Mouse (Mus musculus) midbrain, postnatal 0 days (tissue): ENCODE data around the gene Emg1. TPM values are rescaled to one million over a fixed set of nuclear protein-coding genes. Genes with fewer than 3 reads are reported as not detected.

Source experiments
- ATAC-seq: fragments of 200-750 bp; cut with Nextera tagmentation; 2 replicates; pipeline ENCODE4 v1.8.0; 2017; ENCODE audit warnings: moderate number of reproducible peaks, mild to moderate bottlenecking, moderate TSS enrichment, moderate library complexity; ENCODE audit not compliant: low FRiP score
- DNase-seq: peaks from one replicate; pipeline ENCODE4 v3.0.0-alpha.2; 2015; ENCODE audit warnings: low spot score
- H3K27ac ChIP-seq: fragments of 300-500 bp; sonication (generic); 2 replicates; pipeline ENCODE4 v1.5.1; 2014; ENCODE audit warnings: low read depth, mild to moderate bottlenecking, low read length, mixed read lengths
- H3K27me3 ChIP-seq: fragments of 300-500 bp; sonication (generic); 2 replicates; pipeline ENCODE4 v1.6.1; 2014; ENCODE audit warnings: low read length, control low read depth, mixed read lengths; ENCODE audit not compliant: insufficient read depth
- H3K36me3 ChIP-seq: fragments of 300-500 bp; sonication (generic); 2 replicates; pipeline ENCODE4 v1.6.1; 2014; ENCODE audit warnings: low read length, control low read depth, mixed read lengths; ENCODE audit not compliant: insufficient read depth
- H3K4me1 ChIP-seq: fragments of 300-500 bp; sonication (generic); 2 replicates; pipeline ENCODE4 v1.6.1; 2014; ENCODE audit warnings: mild to moderate bottlenecking, control low read depth, antibody characterized with exemption, low read length, mixed read lengths; ENCODE audit not compliant: insufficient read depth
- H3K4me2 ChIP-seq: fragments of 300-500 bp; sonication (generic); 2 replicates; pipeline ENCODE4 v1.6.1; 2014; ENCODE audit warnings: low read depth, mild to moderate bottlenecking, low read length, mixed read lengths; ENCODE audit not compliant: poor library complexity, severe bottlenecking
- H3K4me3 ChIP-seq: fragments of 300-500 bp; sonication (generic); 2 replicates; pipeline ENCODE4 v1.5.1; 2014; ENCODE audit warnings: low read depth, mild to moderate bottlenecking, low read length, moderate library complexity
- H3K9ac ChIP-seq: fragments of 300-500 bp; sonication (generic); replicated peaks from 2 replicates; pipeline ENCODE4 v1.6.1; 2014; ENCODE audit warnings: mild to moderate bottlenecking, low read length, moderate library complexity, mixed read lengths; ENCODE audit not compliant: poor library complexity, severe bottlenecking
- H3K9me3 ChIP-seq: fragments of 300-500 bp; sonication (generic); 2 replicates; pipeline ENCODE4 v1.6.1; 2016; ENCODE audit warnings: low read length, control low read depth
- CTCF ChIP-seq: IDR thresholded peaks from 2 replicates; pipeline ENCODE4 v1.5.1; 2016; ENCODE audit warnings: antibody characterized with exemption, mild to moderate bottlenecking
- WGBS: fragments of 180-500 bp; shearing (Covaris S2); extraction: QIAGEN DNeasy Blood & Tissue Kit; methylation state at CpG from one replicate; pipeline ENCODE4 v1.1.7; 2014; 5-methylcytosine and 5-hydroxymethylcytosine counted together
- polyA plus RNA-seq: library from polyadenylated mRNA; unstranded; fragments of >200 nt; fragmentation: Nextera tagmentation; extraction: Ambion mirVana; gene quantifications from 2 replicates; pipeline ENCODE4 v1.2.1, GENCODE M21; 2015
- total RNA-seq: library from RNA; depleted of rRNA; stranded (reverse); fragments of >200 nt; gene quantifications from 2 replicates; pipeline ENCODE4 v1.2.3, GENCODE M21; 2014

Gene Emg1
- total and polyA plus RNA-seq, 2 experiments from 2014 or later, result 89.8 to 99.9 TPM

DNA sequence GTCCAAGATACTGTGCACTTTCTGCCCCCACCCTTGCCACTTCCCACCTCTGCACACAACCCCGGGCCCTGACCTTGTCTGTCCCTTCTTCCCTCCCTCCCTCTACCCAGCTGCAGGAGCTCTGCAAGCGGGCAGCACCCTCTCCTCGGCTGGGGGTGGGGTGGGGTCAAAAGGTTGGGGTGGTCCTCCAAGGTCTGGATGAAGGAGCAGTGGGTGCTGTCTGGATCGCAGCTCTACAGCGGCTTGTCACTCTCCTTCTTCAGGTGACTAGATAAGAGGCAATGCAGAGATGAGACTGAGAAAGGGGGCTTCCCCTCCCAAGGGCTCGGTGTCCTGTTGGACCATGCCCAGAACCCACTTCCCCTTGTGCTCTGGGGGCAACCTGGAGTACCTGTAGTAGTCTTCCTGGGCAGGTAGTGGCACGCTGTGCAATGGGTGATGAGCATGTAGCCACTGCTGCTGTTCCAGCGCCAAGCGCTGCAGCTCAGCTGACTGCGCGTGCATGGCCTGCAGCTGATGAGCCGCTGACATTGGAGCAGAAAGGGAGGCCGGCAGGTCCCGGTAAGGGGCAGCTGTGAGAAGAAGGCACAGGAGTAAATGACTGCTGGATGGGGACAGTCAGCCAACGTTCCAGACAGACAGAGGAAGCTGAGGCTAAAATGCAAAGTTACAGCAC is 31.0 kb upstream of the Emg1 start:
- Histone ChIP-seq H3K4me3 (no peak overlapping the region), H3K27ac (no peak overlapping the region), H3K4me1 (peaks cover 6% of the 10 kb centered on the region; the same call in 1 of the 2 replicates), H3K9ac (no peak overlapping the region), H3K9me3 (no peaks in the 10 kb centered on the region), H3K27me3 (no peaks in the 10 kb centered on the region), H3K4me2 (no peak overlapping the region), H3K36me3 (peaks cover 34% of the 10 kb centered on the region)
- DNase-seq, result no peak
- TF ChIP-seq CTCF, result no peak
- 95% methylated on average over 15 of the region's 15 CpGs for WGBS
- no peak for ATAC-seq

- Histone ChIP-seq H3K36me3 (peaks cover 24% of the 10 kb centered on the region), H3K9ac (peak overlapping the region; percentile 91), H3K27me3 (no peaks in the 10 kb centered on the region), H3K9me3 (no peaks in the 10 kb centered on the region), H3K4me1 (peaks cover 6% of the 10 kb centered on the region; the same call in 1 of the 2 replicates), H3K4me2 (peak overlapping the region; percentile 70), H3K27ac (peak overlapping the region; percentile 98), H3K4me3 (peak overlapping the region; percentile 10; the same call in 1 of the 2 replicates)
- TF ChIP-seq CTCF, result no peak
- no peak for DNase-seq
- no peak for ATAC-seq
- WGBS, result 69% methylated on average over 3 of the region's 3 CpGs
Observed at GRCm38 (mm10) chr6:124741842-124742241, 29.9 kb upstream of the Emg1 start.

DNA sequence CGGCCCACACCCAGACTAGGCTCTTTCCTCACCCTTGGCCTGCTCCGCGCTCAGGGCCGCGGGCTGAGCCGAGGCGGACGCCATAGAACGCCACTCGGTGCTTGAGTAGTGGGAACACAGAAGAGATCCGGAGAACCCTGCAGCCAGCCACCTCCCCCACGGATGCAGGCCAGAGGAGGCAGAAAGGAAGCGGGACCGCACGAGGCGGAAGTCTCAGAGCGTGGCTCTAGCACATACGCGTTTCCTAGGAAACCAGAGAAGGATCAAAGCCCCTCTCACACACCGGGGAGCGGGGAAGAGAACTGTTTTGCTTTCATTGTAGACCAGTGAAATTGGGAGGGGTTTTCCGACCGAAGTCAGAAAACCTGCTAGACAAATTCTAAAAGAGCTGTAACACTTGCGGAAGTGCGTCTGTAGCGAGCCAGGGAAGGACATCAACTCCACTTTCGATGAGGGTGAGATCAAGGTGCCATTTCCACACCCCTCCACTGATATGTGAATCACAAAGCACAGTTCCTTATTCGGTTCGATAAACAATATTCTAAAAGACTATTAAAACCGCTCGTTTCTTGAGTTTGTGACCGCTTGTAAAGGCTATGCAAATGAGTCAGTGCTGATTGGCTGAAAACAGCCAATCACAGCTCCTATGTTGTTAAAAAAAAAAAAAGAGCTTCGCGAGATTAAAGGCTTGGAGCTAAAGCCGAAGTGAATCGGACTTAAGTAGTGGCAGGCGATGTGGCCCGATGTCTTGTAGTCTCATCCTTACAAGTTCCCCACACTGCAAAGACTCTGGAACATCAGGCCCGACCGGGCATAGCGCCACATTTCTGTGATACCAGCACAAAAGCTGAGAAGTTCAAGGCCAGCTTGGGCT is 29.1 kb upstream of the Emg1 start, which contains the start of gene Grcc10:
Grcc10 (minus strand) TSS at position 487 of the 874 bp plus-strand sequence.
- H3K27ac ChIP-seq, result peak within 1 kb of the TSS; percentile 98
- H3K4me3 ChIP-seq, result peak within 1 kb of the TSS; percentile 52
- peaks cover 24% of the 10 kb centered on the region for H3K36me3 ChIP-seq
- WGBS, result under 1% methylated on average over 41 of the region's 41 CpGs
- no peak for TF ChIP-seq CTCF
- peak within 1 kb of the TSS; percentile 91 for H3K9ac ChIP-seq
- H3K4me2 ChIP-seq, result peak within 1 kb of the TSS; percentile 70
- no peaks in the 10 kb centered on the region for H3K9me3 ChIP-seq
- DNase-seq, result peak; percentile 96
- peak; percentile 84 for ATAC-seq
- H3K4me1 ChIP-seq, result peaks cover 6% of the 10 kb centered on the region; the same call in 1 of the 2 replicates
- H3K27me3 ChIP-seq, result no peaks in the 10 kb centered on the region

- Histone ChIP-seq H3K4me1 (peaks cover 6% of the 10 kb centered on the region; the same call in 1 of the 2 replicates), H3K27ac (peak overlapping the region; percentile 98), H3K4me3 (peak overlapping the region; percentile 52), H3K9ac (peak overlapping the region; percentile 91), H3K4me2 (peak overlapping the region; percentile 70), H3K9me3 (no peaks in the 10 kb centered on the region), H3K27me3 (no peaks in the 10 kb centered on the region), H3K36me3 (peaks cover 24% of the 10 kb centered on the region)
- DNase-seq (peak; percentile 77), ATAC-seq (peak; percentile 44)
- 1% methylated on average over 29 of the region's 29 CpGs for WGBS
- peak; percentile 74 for TF ChIP-seq CTCF
Observed at GRCm38 (mm10) chr6:124740211-124740887, 28.4 kb upstream of the Emg1 start.

GRCm38 (mm10) chr6:124739231-124739796 is 27.3 kb upstream of the Emg1 start:
- TF ChIP-seq CTCF, result no peak
- 88% methylated on average over 10 of the region's 10 CpGs for WGBS
- Histone ChIP-seq H3K4me2 (no peak overlapping the region), H3K9me3 (no peaks in the 10 kb centered on the region), H3K27ac (0 out of 2 replicates have a peak overlapping the region, but pooled peaks have one; percentile 98), H3K4me1 (peaks cover 6% of the 10 kb centered on the region; the same call in 1 of the 2 replicates), H3K9ac (no peak overlapping the region), H3K4me3 (no peak overlapping the region), H3K27me3 (no peaks in the 10 kb centered on the region), H3K36me3 (peaks cover 16% of the 10 kb centered on the region)
- no peak for ATAC-seq
- no peak for DNase-seq
